Mouse (Mus musculus) heart, adult 8-10 months (tissue): ENCODE measurements around the gene Reg4. TPM values are rescaled to one million over a fixed set of nuclear protein-coding genes. Genes with fewer than 3 reads are reported as not detected.

Source experiments
- DNase-seq: peaks from one replicate; pipeline ENCODE4 v3.0.0; 2022; ENCODE audit warnings: low spot score
- total RNA-seq, 4 experiments: library from RNA; stranded (reverse); gene quantifications; 2 replicates each; pipeline ENCODE4 v1.2.4; 2022

Reg4 gene
- total RNA-seq, 4 experiments from 2014 or later, result not detected

- peak; percentile 60 for DNase-seq
Measured at GRCm38 (mm10) chr3:98280933-98281678, 59.1 kb downstream of the Reg4 start.

GRCm38 (mm10) chr3:98282422-98282821 is 60.5 kb downstream of the Reg4 start:
- DNase-seq, result no peak

GRCm38 (mm10) chr3:98283205-98283604 is 61.2 kb downstream of the Reg4 start:
- no peak for DNase-seq

Other genes starting within 250 kb of the Reg4 start
- gene Notch2, start 208.6 kb upstream of the Reg4 start, total RNA-seq, result 10 to 100 TPM; 15.1 to 20.0 (median 15.4) TPM
- gene Adam30, start 61.5 kb upstream of the Reg4 start, total RNA-seq, result not detected
- gene Hmgcs2, start 58.3 kb downstream of the Reg4 start, total RNA-seq, result 10 to 100 TPM in 1 of 4 experiments, 1 to 10 TPM in 3; 7.5 to 13.9 (median 9.0) TPM
- 1 to 10 TPM; 1.1 to 1.8 (median 1.5) TPM for gene Phgdh, start 117.8 kb downstream of the Reg4 start, total RNA-seq
- 1 to 10 TPM; 6.9 to 8.7 (median 7.4) TPM for gene Zfp697, start 160.3 kb downstream of the Reg4 start, total RNA-seq
- not detected for gene Gm4450, start 235.0 kb downstream of the Reg4 start, total RNA-seq